ENCODE assay signal across 9 mouse cellular contexts in the genomic region with DNA sequence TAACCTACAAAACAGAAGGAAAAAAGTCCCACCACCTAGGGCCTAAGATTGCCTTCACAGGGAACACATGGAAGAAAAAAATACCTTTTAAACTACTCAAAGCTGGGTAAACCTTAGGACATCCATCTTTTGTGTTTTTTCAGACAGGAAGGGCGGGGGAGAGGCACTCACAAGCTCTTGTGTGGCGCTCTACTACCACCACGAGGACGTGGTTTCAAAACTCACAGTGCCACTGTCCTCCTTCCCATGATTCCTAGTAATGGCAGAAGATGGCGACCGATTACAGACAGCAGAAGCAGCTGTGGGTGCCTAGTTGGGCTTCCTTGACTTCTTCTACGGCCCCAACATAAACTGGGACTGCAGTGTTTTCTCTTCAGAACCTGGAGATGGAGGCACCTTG.
DNase-seq lines count a peak whose midpoint lies in the region; ATAC-seq and TF ChIP-seq lines count a peak whose summit lies in the region.
"Had no signal": no experiment of that assay in that cellular context is flagged by ENCODE, and none has a peak within 500 bp of the region (broad histone marks: within the 10 kb centered on the region; RNA-seq: fewer than 3 reads in every experiment).

No protein-coding gene starts in this region.

- in situ Hi-C loops in ES-E14 (cut with MboI; ENCODE audit: low sequenced_read_pairs in 2 of 2, unreplicated experiment in 2 of 2) = no loop called here

- H3K4me2 ChIP-seq in liver, embryonic 11.5 days = no peak overlapping the region
- H3K4me2 ChIP-seq: liver, embryonic 15.5 days had no signal

- H3K27ac ChIP-seq in gastrocnemius, adult 2 months = peak overlapping the region; percentile 49; the same call in 1 of the 2 replicates
- no peak overlapping the region for H3K27ac ChIP-seq in liver, embryonic 11.5 days (ENCODE audit: low read depth, low read length)
- H3K27ac ChIP-seq in ES-E14 (ENCODE audit: insufficient read depth, low read depth, low read length, poor library complexity, severe bottlenecking) (no peak overlapping the region), macrophage (peak overlapping the region; percentile 17; the same call in 1 of the 2 replicates)
- H3K27ac ChIP-seq: liver, embryonic 15.5 days had no signal

- no peak for DNase-seq in gastrocnemius, adult 2 months
- no peak for DNase-seq in gastrocnemius, adult 18-20 months (ENCODE audit: low spot score)
- DNase-seq in liver (peak; percentile 44), ES-E14 (ENCODE audit: low read depth, low spot score) (no peak)
- DNase-seq in liver, embryonic 11.5 days (ENCODE audit: low spot score) = no peak
- DNase-seq in thymus, postnatal 14 days = peak; percentile 45
- no peak for DNase-seq in adrenal gland, postnatal 25 days

- H3K36me3 ChIP-seq in liver, embryonic 11.5 days (ENCODE audit: control insufficient read depth, insufficient read depth, low read length) = no peaks in the 10 kb centered on the region
- peaks cover 14% of the 10 kb centered on the region for H3K36me3 ChIP-seq in ES-E14 (ENCODE audit: control insufficient read depth, insufficient read depth, low read length, poor library complexity, severe bottlenecking)
- H3K36me3 ChIP-seq in macrophage (ENCODE audit: inconsistent target) = no peaks in the 10 kb centered on the region
- H3K36me3 ChIP-seq: liver, embryonic 15.5 days had no signal

- ATAC-seq in liver, embryonic 11.5 days (replicated peaks; ENCODE audit: low FRiP score) = no peak

- no peaks in the 10 kb centered on the region for H3K27me3 ChIP-seq in liver, embryonic 11.5 days (replicated peaks; ENCODE audit: control insufficient read depth, insufficient read depth, low read length)
- H3K27me3 ChIP-seq: liver, embryonic 15.5 days had no signal

- H3K9ac ChIP-seq in liver, embryonic 11.5 days (ENCODE audit: low read depth, low read length) = no peak overlapping the region
- no peak overlapping the region for H3K9ac ChIP-seq in ES-E14 (ENCODE audit: insufficient read depth, low read depth, low read length, poor library complexity, severe bottlenecking)
- H3K9ac ChIP-seq: liver, embryonic 15.5 days had no signal

- 64% methylated on average over 7 of the region's 7 CpGs for WGBS in liver, embryonic 11.5 days
- WGBS in macrophage (ENCODE audit: missing documents) = 42% methylated on average over 5 of the region's 7 CpGs

- H3K79me2 ChIP-seq in macrophage (ENCODE audit: inconsistent target) = no peaks in the 10 kb centered on the region

- H3K4me3 ChIP-seq in gastrocnemius, adult 2 months = peak overlapping the region; percentile 50
- no peak overlapping the region for H3K4me3 ChIP-seq in liver, embryonic 11.5 days (ENCODE audit: low read depth, low read length)
- H3K4me3 ChIP-seq in ES-E14 (ENCODE audit: insufficient read depth in 1 of 2, low read depth in 1 of 2, low read length in 2 of 2, poor library complexity in 1 of 2, severe bottlenecking in 1 of 2) (no peak overlapping the region), macrophage (ENCODE audit: inconsistent target) (no peak overlapping the region)
- H3K4me3 ChIP-seq: liver, embryonic 15.5 days had no signal

- no peaks in the 10 kb centered on the region for H3K9me3 ChIP-seq in liver, embryonic 11.5 days (ENCODE audit: control insufficient read depth, low read length)
- no peaks in the 10 kb centered on the region for H3K9me3 ChIP-seq in ES-E14 (ENCODE audit: control insufficient read depth, insufficient read depth, low read depth, low read length)
- H3K9me3 ChIP-seq: liver, embryonic 15.5 days had no signal

- H3K4me1 ChIP-seq in liver, embryonic 11.5 days (replicated peaks; ENCODE audit: control insufficient read depth, insufficient read depth, low read length) = no peaks in the 10 kb centered on the region
- no peaks in the 10 kb centered on the region for H3K4me1 ChIP-seq in ES-E14 (ENCODE audit: control insufficient read depth in 2 of 2, insufficient read depth in 2 of 2, low read length in 2 of 2, poor library complexity in 1 of 2)

- peak; percentile 53 for TF ChIP-seq CTCF in gastrocnemius, adult 2 months (IDR thresholded peaks at IDR 0.05)

- intact Hi-C loops in gastrocnemius, adult 2 months (cut with DNase I) = no loop called here

TF ChIP-seq in ES-E14, 5 proteins besides CTCF, POLR2A, EP300 and RAD21:
- TF ChIP-seq ZNF384 (IDR thresholded peaks at IDR 0.05; ENCODE audit: low read depth, low read length) (peak; percentile 97), HCFC1 (IDR thresholded peaks at IDR 0.05; ENCODE audit: borderline replicate concordance, insufficient read depth, low read length) (no peak)
TF ChIP-seq in ES-E14: peak in this region for 1.

Comparison
In these comparisons a context has a peak if more than half of its experiments do, and no peak if none do; other contexts are left out.
1. DNase-seq: peak in liver (single experiment) and thymus, postnatal 14 days (single experiment); none in gastrocnemius, adult 2 months (single experiment), gastrocnemius, adult 18-20 months (single experiment), liver, embryonic 11.5 days (single experiment), ES-E14 (single experiment) and adrenal gland, postnatal 25 days (single experiment).
2. H3K27ac ChIP-seq: peak in gastrocnemius, adult 2 months (single experiment) and macrophage (single experiment); none in liver, embryonic 11.5 days (single experiment) and ES-E14 (single experiment).